Mouse (Mus musculus) midbrain, postnatal 0 days (tissue): ENCODE data around the gene Creb3l1. TPM values are rescaled to one million over a fixed set of nuclear protein-coding genes. Genes with fewer than 3 reads are reported as not detected.
A peak's percentile ranks its signal among the peaks of the same experiment; 100 is the strongest.

Experiments
- ATAC-seq: fragments of 200-750 bp; cut with Nextera tagmentation; 2 replicates; pipeline ENCODE4 v1.8.0; 2017; ENCODE audit warnings: moderate number of reproducible peaks, mild to moderate bottlenecking, moderate TSS enrichment, moderate library complexity; ENCODE audit not compliant: low FRiP score
- DNase-seq: peaks from one replicate; pipeline ENCODE4 v3.0.0-alpha.2; 2015; ENCODE audit warnings: low spot score
- H3K27ac ChIP-seq: fragments of 300-500 bp; sonication (generic); 2 replicates; pipeline ENCODE4 v1.5.1; 2014; ENCODE audit warnings: low read depth, mild to moderate bottlenecking, low read length, mixed read lengths
- H3K27me3 ChIP-seq: fragments of 300-500 bp; sonication (generic); 2 replicates; pipeline ENCODE4 v1.6.1; 2014; ENCODE audit warnings: low read length, control low read depth, mixed read lengths; ENCODE audit not compliant: insufficient read depth
- H3K36me3 ChIP-seq: fragments of 300-500 bp; sonication (generic); 2 replicates; pipeline ENCODE4 v1.6.1; 2014; ENCODE audit warnings: low read length, control low read depth, mixed read lengths; ENCODE audit not compliant: insufficient read depth
- H3K4me1 ChIP-seq: fragments of 300-500 bp; sonication (generic); 2 replicates; pipeline ENCODE4 v1.6.1; 2014; ENCODE audit warnings: mild to moderate bottlenecking, control low read depth, antibody characterized with exemption, low read length, mixed read lengths; ENCODE audit not compliant: insufficient read depth
- H3K4me2 ChIP-seq: fragments of 300-500 bp; sonication (generic); 2 replicates; pipeline ENCODE4 v1.6.1; 2014; ENCODE audit warnings: low read depth, mild to moderate bottlenecking, low read length, mixed read lengths; ENCODE audit not compliant: poor library complexity, severe bottlenecking
- H3K4me3 ChIP-seq: fragments of 300-500 bp; sonication (generic); 2 replicates; pipeline ENCODE4 v1.5.1; 2014; ENCODE audit warnings: low read depth, mild to moderate bottlenecking, low read length, moderate library complexity
- H3K9ac ChIP-seq: fragments of 300-500 bp; sonication (generic); replicated peaks from 2 replicates; pipeline ENCODE4 v1.6.1; 2014; ENCODE audit warnings: mild to moderate bottlenecking, low read length, moderate library complexity, mixed read lengths; ENCODE audit not compliant: poor library complexity, severe bottlenecking
- H3K9me3 ChIP-seq: fragments of 300-500 bp; sonication (generic); 2 replicates; pipeline ENCODE4 v1.6.1; 2016; ENCODE audit warnings: low read length, control low read depth
- CTCF ChIP-seq: IDR thresholded peaks from 2 replicates; pipeline ENCODE4 v1.5.1; 2016; ENCODE audit warnings: antibody characterized with exemption, mild to moderate bottlenecking
- WGBS: fragments of 180-500 bp; shearing (Covaris S2); extraction: QIAGEN DNeasy Blood & Tissue Kit; methylation state at CpG from one replicate; pipeline ENCODE4 v1.1.7; 2014; 5-methylcytosine and 5-hydroxymethylcytosine counted together
- polyA plus RNA-seq: library from polyadenylated mRNA; unstranded; fragments of >200 nt; fragmentation: Nextera tagmentation; extraction: Ambion mirVana; gene quantifications from 2 replicates; pipeline ENCODE4 v1.2.1, GENCODE M21; 2015
- total RNA-seq: library from RNA; depleted of rRNA; stranded (reverse); fragments of >200 nt; gene quantifications from 2 replicates; pipeline ENCODE4 v1.2.3, GENCODE M21; 2014

Creb3l1 gene
- total and polyA plus RNA-seq, 2 experiments from 2014 or later = 2.7 to 3.2 TPM

- Histone ChIP-seq H3K4me2 (peak overlapping the region; percentile 26), H3K4me1 (0 out of 2 replicates have a peak, but pooled peaks cover 14% of the 10 kb centered on the region), H3K9ac (0 out of 2 replicates have a peak overlapping the region, but pooled peaks have one; percentile 19), H3K36me3 (no peaks in the 10 kb centered on the region), H3K9me3 (no peaks in the 10 kb centered on the region), H3K27me3 (no peaks in the 10 kb centered on the region), H3K4me3 (no peak overlapping the region), H3K27ac (0 out of 2 replicates have a peak overlapping the region, but pooled peaks have one; percentile 32)
- ATAC-seq = peak; percentile 18; the same call in 1 of the 2 replicates
- WGBS = 26% methylated on average over 15 of the region's 15 CpGs
- no peak for TF ChIP-seq CTCF
- no peak for DNase-seq
Measured at GRCm38 (mm10) chr2:91950275-91951085, 73.8 kb downstream of the Creb3l1 start.

GRCm38 (mm10) chr2:91949411-91950274 is 74.7 kb downstream of the Creb3l1 start:
- 0 out of 2 replicates have a peak, but pooled peaks cover 14% of the 10 kb centered on the region for H3K4me1 ChIP-seq
- no peaks in the 10 kb centered on the region; the same call in 1 of the 2 replicates for H3K36me3 ChIP-seq
- H3K27ac ChIP-seq = peak overlapping the region; percentile 43; the same call in 1 of the 2 replicates
- H3K4me2 ChIP-seq = peak overlapping the region; percentile 26
- DNase-seq (peak; percentile 69), ATAC-seq (peak; percentile 24)
- 0 out of 2 replicates have a peak overlapping the region, but pooled peaks have one; percentile 19 for H3K9ac ChIP-seq
- no peak overlapping the region for H3K4me3 ChIP-seq
- TF ChIP-seq CTCF = no peak
- 66% methylated on average over 17 of the region's 17 CpGs for WGBS
- H3K27me3 ChIP-seq = no peaks in the 10 kb centered on the region
- H3K9me3 ChIP-seq = no peaks in the 10 kb centered on the region

DNA sequence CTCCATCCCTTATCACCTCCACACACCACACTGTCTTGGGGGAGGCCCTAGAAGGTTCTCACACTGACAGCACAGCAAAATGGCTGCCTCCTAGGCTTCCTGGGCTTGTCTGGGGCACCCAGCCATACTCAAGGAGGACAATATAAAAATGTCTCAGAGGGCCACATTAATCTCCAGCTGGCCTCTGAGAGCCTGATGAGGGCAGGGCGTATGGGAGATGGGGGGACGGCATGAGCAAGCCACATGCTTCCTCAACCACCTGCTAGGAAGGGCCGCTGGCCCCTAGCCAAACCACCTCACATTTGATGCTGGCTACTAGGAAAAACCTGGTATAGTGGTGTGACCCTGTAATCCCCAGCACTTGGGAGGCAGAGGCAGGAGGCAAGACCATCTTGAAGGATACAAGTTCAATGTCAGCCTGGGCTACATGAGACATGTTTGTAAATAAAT is 75.5 kb downstream of the Creb3l1 start:
- Histone ChIP-seq H3K36me3 (no peaks in the 10 kb centered on the region; the same call in 1 of the 2 replicates), H3K4me2 (no peak overlapping the region), H3K9ac (no peak overlapping the region), H3K4me1 (0 out of 2 replicates have a peak, but pooled peaks cover 14% of the 10 kb centered on the region), H3K27me3 (no peaks in the 10 kb centered on the region), H3K27ac (no peak overlapping the region), H3K4me3 (no peak overlapping the region), H3K9me3 (no peaks in the 10 kb centered on the region)
- ATAC-seq = no peak
- TF ChIP-seq CTCF = no peak
- WGBS = 79% methylated on average over 3 of the region's 3 CpGs
- no peak for DNase-seq

DNA sequence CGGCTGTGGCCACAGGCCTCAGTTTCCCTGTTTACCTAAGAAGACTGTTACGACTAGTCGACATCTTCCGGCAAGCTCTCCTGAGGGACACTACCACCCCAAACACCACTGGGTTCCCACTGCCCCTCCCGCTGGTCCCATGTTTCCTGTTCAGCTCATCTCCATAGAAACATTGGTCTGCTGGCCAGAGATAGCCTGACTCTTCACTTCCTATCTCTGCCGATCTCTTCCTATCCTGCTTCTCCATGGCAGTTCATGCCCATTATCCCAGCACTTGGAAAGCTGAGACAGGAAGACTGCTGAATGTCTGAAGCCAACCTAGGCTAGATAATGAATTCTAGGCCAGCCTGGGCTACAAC is 76.2 kb downstream of the Creb3l1 start:
- H3K4me1 ChIP-seq = 0 out of 2 replicates have a peak, but pooled peaks cover 14% of the 10 kb centered on the region
- H3K27me3 ChIP-seq = no peaks in the 10 kb centered on the region
- no peak for TF ChIP-seq CTCF
- no peaks in the 10 kb centered on the region for H3K9me3 ChIP-seq
- H3K4me3 ChIP-seq = no peak overlapping the region
- no peaks in the 10 kb centered on the region; the same call in 1 of the 2 replicates for H3K36me3 ChIP-seq
- no peak overlapping the region for H3K9ac ChIP-seq
- WGBS = 84% methylated on average over 6 of the region's 6 CpGs
- DNase-seq = no peak
- H3K4me2 ChIP-seq = no peak overlapping the region
- no peak overlapping the region for H3K27ac ChIP-seq
- no peak for ATAC-seq

GRCm38 (mm10) chr2:91947397-91948150 is 76.7 kb downstream of the Creb3l1 start:
- no peak overlapping the region for H3K27ac ChIP-seq
- H3K4me1 ChIP-seq = 0 out of 2 replicates have a peak, but pooled peaks cover 14% of the 10 kb centered on the region
- 48% methylated on average over 11 of the region's 11 CpGs for WGBS
- no peak overlapping the region for H3K9ac ChIP-seq
- no peak overlapping the region for H3K4me3 ChIP-seq
- H3K36me3 ChIP-seq = no peaks in the 10 kb centered on the region; the same call in 1 of the 2 replicates
- H3K4me2 ChIP-seq = no peak overlapping the region
- DNase-seq (no peak), ATAC-seq (no peak)
- no peaks in the 10 kb centered on the region for H3K9me3 ChIP-seq
- no peak for TF ChIP-seq CTCF
- H3K27me3 ChIP-seq = no peaks in the 10 kb centered on the region
